ENCODE assay signal across 22 mouse cellular contexts in genomic region chr10:75407741-75408140, GRCm38 (mm10). TPM values are rescaled to one million over a fixed set of nuclear protein-coding genes. Genes with fewer than 3 reads are reported as not detected.
DNase-seq lines count a peak whose midpoint lies in the region; ATAC-seq lines count a peak whose summit lies in the region.
"Had no signal": no experiment of that assay in that cellular context is flagged by ENCODE, and none has a peak within 500 bp of the region (broad histone marks: within the 10 kb centered on the region; RNA-seq: fewer than 3 reads in every experiment).

No protein-coding gene starts in this region.

- WGBS in liver, embryonic 15.5 days (ENCODE audit: insufficient replicate concordance): 62% methylated on average over 4 of the region's 4 CpGs

- peak; percentile 50 for DNase-seq in kidney, adult 11 months
- no peak for DNase-seq in kidney, postnatal 10 days
- peak; percentile 81 for DNase-seq in kidney, adult 9 months
- DNase-seq in kidney, postnatal 4 days: no peak
- peak; percentile 49 for DNase-seq in kidney, postnatal 14 days
- no peak for DNase-seq in frontal cortex, postnatal 10 days (ENCODE audit: low spot score in 2 of 2)
- DNase-seq in layer of hippocampus, adult 8-10 months (ENCODE audit: low spot score in 2 of 2): no peak
- DNase-seq: adrenal gland, adult 8-10 months; cerebellum, adult 11-12 months; cerebellum, adult 9-11 months; cerebellum, postnatal 36 days; forebrain, postnatal 0 days; gastrocnemius, adult 2 months; gastrocnemius, postnatal 25 days had no signal

- H3K9ac ChIP-seq in liver, embryonic 15.5 days: no peak overlapping the region
- H3K9ac ChIP-seq: embryonic facial prominence, embryonic 13.5 days; forebrain, embryonic 12.5 days; forebrain, postnatal 0 days; heart, embryonic 12.5 days; hindbrain, embryonic 14.5 days had no signal

- ATAC-seq in liver, embryonic 15.5 days (ENCODE audit: insufficient read depth): peak; percentile 45
- ATAC-seq: activated CD4-positive, CD25-positive, alpha-beta regulatory T cell, adult 4 months; forebrain, postnatal 0 days had no signal

- H3K27ac ChIP-seq in liver, embryonic 15.5 days (replicated peaks): 0 out of 2 replicates have a peak overlapping the region, but pooled peaks have one; percentile 3
- H3K27ac ChIP-seq: embryonic facial prominence, embryonic 13.5 days; forebrain, embryonic 12.5 days; gastrocnemius, adult 2 months; hindbrain, embryonic 10.5 days; hindbrain, embryonic 14.5 days had no signal

- no peak overlapping the region for H3K4me2 ChIP-seq in liver, embryonic 15.5 days
- H3K4me2 ChIP-seq: forebrain, embryonic 12.5 days; hindbrain, embryonic 14.5 days had no signal

- H3K36me3 ChIP-seq in liver, embryonic 15.5 days (replicated peaks): no peaks in the 10 kb centered on the region
- H3K36me3 ChIP-seq: embryonic facial prominence, embryonic 13.5 days; forebrain, embryonic 12.5 days; heart, embryonic 12.5 days; hindbrain, embryonic 10.5 days had no signal

- no peaks in the 10 kb centered on the region for H3K9me3 ChIP-seq in liver, embryonic 15.5 days (replicated peaks)
- H3K9me3 ChIP-seq: embryonic facial prominence, embryonic 13.5 days; forebrain, embryonic 12.5 days; heart, embryonic 12.5 days; hindbrain, embryonic 10.5 days had no signal

- no peak overlapping the region for H3K4me3 ChIP-seq in liver, embryonic 15.5 days (replicated peaks)
- H3K4me3 ChIP-seq: embryonic facial prominence, embryonic 13.5 days; forebrain, embryonic 12.5 days; gastrocnemius, adult 2 months; heart, embryonic 12.5 days; hindbrain, embryonic 10.5 days had no signal

- peaks cover 8% of the 10 kb centered on the region; the same call in 1 of the 2 replicates for H3K4me1 ChIP-seq in liver, embryonic 15.5 days (replicated peaks)

- no peaks in the 10 kb centered on the region for H3K27me3 ChIP-seq in liver, embryonic 15.5 days
- H3K27me3 ChIP-seq: embryonic facial prominence, embryonic 13.5 days; forebrain, embryonic 12.5 days; heart, embryonic 12.5 days had no signal

RNA-seq across cellular contexts. Expression of gene Upb1, which starts 6.8 kb away (rescaled TPM):
- 28.0 and 32.6 TPM in 2 replicates for polyA plus RNA-seq in liver, embryonic 15.5 days (2015; fragmentation: Nextera tagmentation; extraction: Ambion mirVana)
- under 1 TPM; 0.20 to 0.83 (median 0.44) TPM for total RNA-seq in layer of hippocampus, adult 8-10 months (2022)
- total RNA-seq: gastrocnemius, adult 2 months; gastrocnemius, postnatal 25 days; MEL had no signal
- polyA plus RNA-seq: forebrain, embryonic 12.5 days; hindbrain, embryonic 10.5 days had no signal

Comparison
In these comparisons a context has a peak if more than half of its experiments do, and no peak if none do; other contexts are left out.
1. DNase-seq: peak in kidney, adult 11 months (single experiment), kidney, adult 9 months (single experiment) and kidney, postnatal 14 days (single experiment); none in kidney, postnatal 10 days (single experiment), kidney, postnatal 4 days (0 of 2), frontal cortex, postnatal 10 days (0 of 2) and layer of hippocampus, adult 8-10 months (0 of 2).